Mouse (Mus musculus) myocyte (in vitro differentiated cells): Measurements from ENCODE around the gene Zfp740.

Experiments
- E2F4 ChIP-seq: IDR thresholded peaks from one replicate; pipeline ENCODE4 v1.6.1; 2011; ENCODE audit warnings: mild to moderate bottlenecking, control low read depth, moderate library complexity; ENCODE audit not compliant: insufficient read depth
- MAX ChIP-seq: IDR thresholded peaks from one replicate; pipeline ENCODE4 v1.6.1; 2011; ENCODE audit warnings: low read depth, mild to moderate bottlenecking, control low read depth
- MYOG ChIP-seq, 3 experiments: IDR thresholded peaks; one replicate each; pipeline ENCODE4 v1.6.1; 2011; ENCODE audit warnings: control low read depth in 2 of 3, low read depth in 2 of 3, mild to moderate bottlenecking in 2 of 3; ENCODE audit not compliant: insufficient read length in 2 of 3, control insufficient read depth in 1 of 3, insufficient read depth in 1 of 3
- POLR2A ChIP-seq: IDR thresholded peaks from one replicate; pipeline ENCODE4 v1.6.1; 2011; ENCODE audit warnings: low read depth, mild to moderate bottlenecking, control low read depth, moderate library complexity; ENCODE audit not compliant: insufficient read length
- POLR2AphosphoS2 ChIP-seq: IDR thresholded peaks from one replicate; pipeline ENCODE4 v1.6.1; 2011; ENCODE audit warnings: low read depth, control low read depth; ENCODE audit not compliant: insufficient read length
- REST ChIP-seq: IDR thresholded peaks from one replicate; pipeline ENCODE4 v1.6.1; 2011; ENCODE audit warnings: mild to moderate bottlenecking, control low read depth, moderate library complexity; ENCODE audit not compliant: insufficient read depth, insufficient read length
- SRF ChIP-seq: IDR thresholded peaks from one replicate; pipeline ENCODE4 v1.6.1; 2011; ENCODE audit warnings: low read depth; ENCODE audit not compliant: control insufficient read depth, insufficient read length
- TCF3 ChIP-seq: IDR thresholded peaks from one replicate; pipeline ENCODE4 v1.6.1; 2011; ENCODE audit warnings: low read depth, control low read depth; ENCODE audit not compliant: insufficient read length

DNA sequence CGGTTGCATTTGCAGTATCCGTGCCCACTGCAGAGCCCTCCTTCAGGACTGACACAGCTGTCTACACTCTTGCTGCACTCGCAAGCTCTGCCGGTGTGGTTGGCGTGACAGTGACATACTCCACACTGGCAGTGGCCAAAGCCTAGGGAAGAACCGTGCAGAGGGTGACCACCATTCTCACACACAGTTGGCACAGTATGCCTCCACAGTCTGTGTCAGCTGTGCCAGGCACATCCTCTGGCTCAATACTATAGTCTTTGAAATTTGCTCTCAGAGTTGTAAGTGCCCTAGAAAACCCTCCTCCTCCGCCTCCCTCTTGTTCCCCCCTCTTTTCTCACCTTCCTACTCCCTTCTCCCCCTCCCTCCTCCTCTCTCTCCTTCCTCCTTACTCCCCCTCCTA, 14.3 kb downstream of the Zfp740 start:
- TF ChIP-seq E2F4 (no peak), POLR2A (peak; percentile 36), MYOG (IDR thresholded peaks at IDR 0.05; ENCODE audit: control insufficient read depth in 1 of 3, insufficient read depth in 1 of 3, insufficient read length in 2 of 3, low read depth in 2 of 3) (no peak), REST (no peak), POLR2AphosphoS2 (peak; percentile 87), MAX (no peak), TCF3 (no peak), SRF (no peak)
